Comparison of ENCODE assay signal across 41 mouse cellular contexts in the genomic region with DNA sequence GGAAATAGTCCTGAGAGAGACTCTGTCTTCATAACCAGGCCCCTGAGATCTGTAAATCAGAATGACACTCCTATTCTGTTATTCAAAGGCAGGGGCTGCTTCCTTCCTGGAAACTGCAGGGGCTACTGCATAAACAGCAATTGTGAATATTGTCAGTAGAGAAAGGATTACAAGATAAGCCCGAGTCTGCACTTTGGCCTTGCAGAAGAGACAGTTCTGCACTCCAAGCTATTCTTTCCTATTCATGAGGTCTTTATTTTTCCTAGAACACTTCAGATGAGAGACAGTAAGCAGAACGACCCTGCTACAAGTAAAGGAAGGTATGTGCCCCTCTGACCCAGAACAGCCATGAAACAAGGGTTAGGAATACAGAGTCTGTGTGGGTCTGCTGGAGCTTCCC. TPM values are rescaled to one million over a fixed set of nuclear protein-coding genes. Genes with fewer than 3 reads are reported as not detected.
"Had no signal": no experiment of that assay in that cellular context is flagged by ENCODE, and none has a peak within 500 bp of the region (broad histone marks: within the 10 kb centered on the region; RNA-seq: fewer than 3 reads in every experiment).

Gene Olfr875, plus strand, starts transcription at position 99 of the 400 bp plus-strand sequence.

- ATAC-seq: forebrain, postnatal 0 days; hindbrain, postnatal 0 days; intestine, embryonic 16.5 days; liver, embryonic 12.5 days had no signal

- H3K4me3 ChIP-seq: heart, embryonic 10.5 days; heart, embryonic 15.5 days; hindbrain, embryonic 13.5 days; hindbrain, embryonic 15.5 days; limb, embryonic 13.5 days; limb, embryonic 15.5 days; liver, embryonic 12.5 days had no signal

- H3K9me3 ChIP-seq: heart, embryonic 10.5 days; heart, embryonic 15.5 days; hindbrain, embryonic 13.5 days; hindbrain, embryonic 15.5 days; limb, embryonic 13.5 days; limb, embryonic 15.5 days; liver, embryonic 12.5 days had no signal

- H3K4me1 ChIP-seq: heart, embryonic 10.5 days; heart, embryonic 15.5 days; hindbrain, embryonic 13.5 days; hindbrain, embryonic 15.5 days; limb, embryonic 13.5 days; liver, embryonic 12.5 days had no signal

- H3K27me3 ChIP-seq: heart, embryonic 15.5 days; hindbrain, embryonic 13.5 days; hindbrain, embryonic 15.5 days; limb, embryonic 13.5 days; limb, embryonic 15.5 days; liver, embryonic 12.5 days had no signal

- H3K27ac ChIP-seq: heart, embryonic 10.5 days; heart, embryonic 15.5 days; hindbrain, embryonic 13.5 days; hindbrain, embryonic 15.5 days; hindbrain, postnatal 0 days; limb, embryonic 13.5 days; limb, embryonic 15.5 days; liver, embryonic 12.5 days; liver, embryonic 14.5 days had no signal

- DNase-seq: forebrain, postnatal 0 days; gastrocnemius, postnatal 14 days; gastrocnemius, postnatal 36 days; heart, adult 11 months; heart, postnatal 10 days; heart, postnatal 36 days; kidney, adult 11 months; kidney, adult 2 months; kidney, adult 9 months; kidney, postnatal 14 days; kidney, postnatal 36 days; layer of hippocampus, adult 9-11 months; layer of hippocampus, postnatal 36 days; left cerebral cortex, postnatal 4 days had no signal

- H3K4me2 ChIP-seq: heart, embryonic 15.5 days; hindbrain, embryonic 13.5 days; hindbrain, embryonic 15.5 days; limb, embryonic 13.5 days; limb, embryonic 15.5 days; liver, embryonic 12.5 days had no signal

- H3K9ac ChIP-seq: forebrain, postnatal 0 days; heart, embryonic 15.5 days; hindbrain, embryonic 13.5 days; hindbrain, embryonic 15.5 days; limb, embryonic 13.5 days; limb, embryonic 15.5 days; liver, embryonic 12.5 days; liver, embryonic 14.5 days had no signal

- H3K36me3 ChIP-seq: heart, embryonic 10.5 days; heart, embryonic 15.5 days; hindbrain, embryonic 13.5 days; hindbrain, embryonic 15.5 days; limb, embryonic 13.5 days; limb, embryonic 15.5 days; liver, embryonic 12.5 days had no signal

RNA-seq across cellular contexts. Expression of gene Olfr875, which starts in this region (rescaled TPM):
- total RNA-seq: forebrain, postnatal 0 days; gastrocnemius, adult 18-20 months; gastrocnemius, adult 8-10 months; gastrocnemius, postnatal 14 days; gastrocnemius, postnatal 36 days; heart, postnatal 10 days; heart, postnatal 36 days; hematopoietic stem cell, adult 5-6 weeks; hindbrain, postnatal 0 days; layer of hippocampus, adult 18-20 months; layer of hippocampus, adult 8-10 months; layer of hippocampus, postnatal 14 days; layer of hippocampus, postnatal 36 days; left cerebral cortex, adult 18-20 months; left cerebral cortex, adult 8-10 months; left cerebral cortex, postnatal 10 days; left cerebral cortex, postnatal 25 days; left cerebral cortex, postnatal 4 days; liver, adult 2 months had no signal
- polyA plus RNA-seq: gonadal fat pad, adult 2 months; heart, embryonic 10.5 days; heart, embryonic 15.5 days; hindbrain, embryonic 11.5 days; hindbrain, embryonic 13.5 days; hindbrain, embryonic 15.5 days; hindbrain, postnatal 0 days; intestine, embryonic 14.5 days; intestine, embryonic 16.5 days; kidney, adult 2 months; large intestine, adult 2 months; limb, embryonic 11.5 days; limb, embryonic 13.5 days; limb, embryonic 15.5 days; liver, adult 2 months; liver, embryonic 12.5 days; liver, embryonic 14.5 days; liver, embryonic 16.5 days had no signal
